Mouse (Mus musculus): ENCODE results near the gene Itpripl1.
"Not testable (repeated sequence)": the region's sequence is repeated elsewhere in the genome, so short reads cannot be mapped to it uniquely, and the experiment has no call there.

The Itpripl1 gene

GRCm38 (mm10) chr2:127143158-127144063 is at the start of gene Itpripl1:
Gene Itpripl1, minus strand, starts transcription at chr2:127143442.
- no peak for DNase-seq (ENCODE audit: low spot score in 2 of 2)

GRCm38 (mm10) chr2:127189574-127189973 is 46.3 kb upstream of the Itpripl1 start:
- DNase-seq (ENCODE audit: low spot score in 2 of 2) = no peak

- peak; percentile 61 to 64 for DNase-seq (ENCODE audit: low spot score in 2 of 2)
Measured at GRCm38 (mm10) chr2:127182598-127183381, 39.5 kb upstream of the Itpripl1 start.

GRCm38 (mm10) chr2:127166261-127166660 is 23.0 kb upstream of the Itpripl1 start:
- not testable (repeated sequence) for DNase-seq (ENCODE audit: low spot score in 2 of 2)

- DNase-seq (ENCODE audit: low spot score in 2 of 2) = no peak
Measured at GRCm38 (mm10) chr2:127165675-127166074, 22.4 kb upstream of the Itpripl1 start.

- DNase-seq (ENCODE audit: low spot score in 2 of 2) = no peak
Measured at GRCm38 (mm10) chr2:127145699-127146098, 2.5 kb upstream of the Itpripl1 start.

GRCm38 (mm10) chr2:127142577-127143157 is 575 bp downstream of the Itpripl1 start:
- DNase-seq (ENCODE audit: low spot score in 2 of 2) = no peak

- no peak for DNase-seq (ENCODE audit: low spot score in 2 of 2)
Measured at GRCm38 (mm10) chr2:127142031-127142430, 1.2 kb downstream of the Itpripl1 start.

- DNase-seq (ENCODE audit: low spot score in 2 of 2) = no peak
Measured at GRCm38 (mm10) chr2:127140011-127140410, 3.2 kb downstream of the Itpripl1 start.

- no peak for DNase-seq (ENCODE audit: low spot score in 2 of 2)
Measured at GRCm38 (mm10) chr2:127139605-127140004, 3.6 kb downstream of the Itpripl1 start.

- DNase-seq (ENCODE audit: low spot score in 2 of 2) = no peak
Measured at GRCm38 (mm10) chr2:127139094-127139493, 4.1 kb downstream of the Itpripl1 start.

- DNase-seq (ENCODE audit: low spot score in 2 of 2) = no peak
Measured at GRCm38 (mm10) chr2:127138449-127138848, 4.8 kb downstream of the Itpripl1 start.

- no peak for DNase-seq (ENCODE audit: low spot score in 2 of 2)
Measured at GRCm38 (mm10) chr2:127137838-127138420, 5.3 kb downstream of the Itpripl1 start.

GRCm38 (mm10) chr2:127136979-127137378 is 6.3 kb downstream of the Itpripl1 start:
- DNase-seq (ENCODE audit: low spot score in 2 of 2) = no peak

- not testable (repeated sequence) for DNase-seq (ENCODE audit: low spot score in 2 of 2)
Measured at GRCm38 (mm10) chr2:127135255-127135654, 8.0 kb downstream of the Itpripl1 start.

GRCm38 (mm10) chr2:127133621-127134461 is 9.4 kb downstream of the Itpripl1 start, which contains the start of gene Ncaph:
Gene Ncaph, minus strand, starts transcription at chr2:127133954.
- peak; percentile 84 to 90 for DNase-seq (ENCODE audit: low spot score in 2 of 2)

- DNase-seq (ENCODE audit: low spot score in 2 of 2) = no peak
Measured at GRCm38 (mm10) chr2:127131353-127131752, 11.9 kb downstream of the Itpripl1 start.

- DNase-seq (ENCODE audit: low spot score in 2 of 2) = no peak
Measured at GRCm38 (mm10) chr2:127128926-127129325, 14.3 kb downstream of the Itpripl1 start.

GRCm38 (mm10) chr2:127121591-127122235 is 21.5 kb downstream of the Itpripl1 start:
- DNase-seq (ENCODE audit: low spot score in 2 of 2) = no peak

GRCm38 (mm10) chr2:127108986-127109385 is 34.3 kb downstream of the Itpripl1 start:
- DNase-seq (ENCODE audit: low spot score in 2 of 2) = no peak

All from frontal cortex, postnatal 25 days (tissue).